Mouse (Mus musculus): ENCODE measurements around the gene Zbtb48.

DNA sequence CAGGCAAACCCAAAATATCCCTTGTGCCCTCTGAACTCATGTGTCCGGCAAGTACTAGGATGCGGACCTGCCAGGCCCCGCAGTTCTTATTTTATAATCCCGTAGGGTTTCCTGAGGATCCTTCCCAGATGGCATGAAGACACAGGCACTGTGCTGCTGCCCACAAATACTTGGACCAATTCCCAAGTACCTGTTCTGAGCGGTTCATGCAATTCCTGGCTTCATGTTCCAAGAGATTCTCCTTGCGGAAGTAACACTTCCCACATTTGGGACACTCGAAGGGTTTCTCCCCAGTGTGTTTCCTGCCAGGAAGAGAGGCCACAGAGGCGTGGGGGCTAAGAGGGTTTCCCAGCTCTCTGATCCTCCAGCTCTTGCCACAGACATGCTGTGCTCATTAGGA is 5.0 kb downstream of the Zbtb48 start:
- no peak for TF ChIP-seq TAL1 (conservative IDR thresholded peaks at IDR 0.05; ENCODE audit: low read depth, low read length)
- no peak for TF ChIP-seq GATA1 (IDR thresholded peaks at IDR 0.05; ENCODE audit: borderline replicate concordance, low read length)
- TF ChIP-seq CTCF (IDR thresholded peaks at IDR 0.05; ENCODE audit: low read depth, low read length): no peak
- no peak for TF ChIP-seq GATA2 (IDR thresholded peaks at IDR 0.05; ENCODE audit: borderline replicate concordance, low read depth, low read length)
